Mouse (Mus musculus) embryonic facial prominence, embryonic 10.5 days (tissue): Measurements from ENCODE around the gene Ifna6. TPM values are rescaled to one million over a fixed set of nuclear protein-coding genes. Genes with fewer than 3 reads are reported as not detected.
A peak's percentile ranks its signal among the peaks of the same experiment; 100 is the strongest.
"Not testable (repeated sequence)": the region's sequence is repeated elsewhere in the genome, so short reads cannot be mapped to it uniquely, and the experiment has no call there.

ENCODE experiments used
- DNase-seq: peaks from one replicate; pipeline ENCODE4 v3.0.0-alpha.2; 2017; ENCODE audit warnings: low spot score
- H3K27ac ChIP-seq: fragments of 300-500 bp; sonication (generic); replicated peaks from 2 replicates; pipeline ENCODE4 v1.5.1; 2016; ENCODE audit warnings: mild to moderate bottlenecking
- H3K27me3 ChIP-seq: fragments of 300-500 bp; sonication (generic); replicated peaks from 2 replicates; pipeline ENCODE4 v1.6.1; 2016; ENCODE audit warnings: low read depth, mild to moderate bottlenecking; ENCODE audit not compliant: poor library complexity, severe bottlenecking
- H3K36me3 ChIP-seq: fragments of 300-500 bp; sonication (generic); replicated peaks from 2 replicates; pipeline ENCODE4 v1.6.1; 2016; ENCODE audit warnings: mild to moderate bottlenecking, moderate library complexity
- H3K4me1 ChIP-seq: fragments of 300-500 bp; sonication (generic); 2 replicates; pipeline ENCODE4 v1.6.1; 2016
- H3K4me3 ChIP-seq: fragments of 300-500 bp; sonication (generic); 2 replicates; pipeline ENCODE4 v1.5.1; 2016; ENCODE audit warnings: mild to moderate bottlenecking, moderate library complexity
- H3K9me3 ChIP-seq: fragments of 300-500 bp; sonication (generic); 2 replicates; pipeline ENCODE4 v1.6.1; 2016; ENCODE audit warnings: mild to moderate bottlenecking
- WGBS: fragments of 180-500 bp; shearing (Covaris S2); methylation state at CpG from one replicate; pipeline ENCODE4 v1.1.7; 2016; 5-methylcytosine and 5-hydroxymethylcytosine counted together
- polyA plus RNA-seq: library from polyadenylated mRNA; unstranded; fragments of >200 nt; fragmentation: Nextera tagmentation; extraction: Ambion mirVana; gene quantifications from 2 replicates; pipeline ENCODE4 v1.2.1, GENCODE M21; 2016

Ifna6 gene
- polyA plus RNA-seq, 1 experiment from 2014 or later: not detected

GRCm38 (mm10) chr4:88805761-88806160, 21.5 kb upstream of the Ifna6 start:
- 0% methylated on average over 21 of the region's 34 CpGs for WGBS
- H3K36me3 ChIP-seq, DNase-seq, H3K27ac ChIP-seq, H3K9me3 ChIP-seq, H3K4me1 ChIP-seq: not testable (repeated sequence)
- Histone ChIP-seq H3K27me3 (peaks cover 14% of the 10 kb centered on the region), H3K4me3 (peak overlapping the region; percentile 43; the same call in 1 of the 2 replicates)

GRCm38 (mm10) chr4:88815928-88816327, 11.3 kb upstream of the Ifna6 start, which contains the start of gene Ifna7:
Gene Ifna7, plus strand, starts transcription at chr4:88816228.
- no peaks in the 10 kb centered on the region for H3K9me3 ChIP-seq
- no peaks in the 10 kb centered on the region for H3K36me3 ChIP-seq
- no peak within 1 kb of the TSS for H3K4me3 ChIP-seq
- H3K27me3 ChIP-seq: no peaks in the 10 kb centered on the region; the same call in 1 of the 2 replicates
- H3K4me1 ChIP-seq: no peaks in the 10 kb centered on the region
- H3K27ac ChIP-seq: no peak within 1 kb of the TSS
- DNase-seq: no peak
- WGBS: 68% methylated on average over 3 of the region's 3 CpGs

- Histone ChIP-seq H3K27ac (no peak within 1 kb of the TSS), H3K36me3 (no peaks in the 10 kb centered on the region), H3K4me3 (no peak within 1 kb of the TSS), H3K9me3 (no peaks in the 10 kb centered on the region), H3K27me3 (no peaks in the 10 kb centered on the region), H3K4me1 (no peaks in the 10 kb centered on the region)
- DNase-seq: no peak
- 82% methylated on average over 1 of the region's 1 CpGs for WGBS
Measured at GRCm38 (mm10) chr4:88819659-88820058, 7.6 kb upstream of the Ifna6 start, which contains the start of gene Ifna11. Gene Ifna11, plus strand, starts transcription at chr4:88819959.

DNA sequence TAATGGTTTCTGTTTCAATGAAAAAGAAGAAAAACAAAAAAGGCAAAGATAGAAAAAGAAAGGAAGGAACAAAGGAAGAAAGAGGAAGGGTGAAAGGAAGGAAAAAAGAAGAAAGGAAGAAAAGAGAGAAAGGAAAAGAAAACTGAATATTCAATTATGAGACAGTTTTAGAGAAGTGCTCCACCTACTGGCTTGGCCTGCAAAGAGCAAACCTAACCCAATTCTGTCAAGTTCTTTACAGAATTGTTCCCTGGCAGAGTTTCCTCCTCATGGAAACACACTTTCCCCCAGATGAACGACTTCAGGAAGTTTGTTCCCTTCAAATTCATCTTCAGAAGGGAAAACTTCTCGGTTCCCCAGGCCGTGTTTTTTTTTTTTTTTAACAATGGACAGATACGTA, 4.2 kb upstream of the Ifna6 start:
- no peaks in the 10 kb centered on the region for H3K36me3 ChIP-seq
- WGBS: 27% methylated on average over 4 of the region's 4 CpGs
- H3K4me1 ChIP-seq: no peaks in the 10 kb centered on the region
- H3K4me3 ChIP-seq: no peak overlapping the region
- no peaks in the 10 kb centered on the region for H3K27me3 ChIP-seq
- H3K27ac ChIP-seq: no peak overlapping the region
- H3K9me3 ChIP-seq: no peaks in the 10 kb centered on the region
- no peak for DNase-seq

DNA sequence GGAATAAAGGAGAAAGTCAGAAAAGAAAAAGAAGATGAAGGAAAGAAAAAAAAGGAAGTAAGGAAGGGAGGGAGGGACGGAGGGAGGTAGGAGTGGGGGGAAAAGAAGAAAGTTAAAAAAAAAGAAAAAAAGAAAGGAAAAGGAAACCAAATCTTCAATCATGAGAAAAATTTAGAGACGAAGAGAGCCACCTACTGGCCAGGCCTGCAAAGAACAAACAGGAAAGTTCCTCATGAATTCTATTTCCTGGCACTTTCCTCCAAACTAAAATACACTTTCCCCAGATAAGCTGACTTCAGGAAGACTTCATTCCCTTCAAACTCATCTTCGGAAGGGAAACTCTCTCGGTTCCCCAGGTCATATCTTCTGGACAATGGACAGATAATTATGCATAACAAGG, 3.3 kb downstream of the Ifna6 start:
- Histone ChIP-seq H3K4me3 (no peak overlapping the region), H3K36me3 (no peaks in the 10 kb centered on the region), H3K27me3 (no peaks in the 10 kb centered on the region), H3K27ac (no peak overlapping the region), H3K9me3 (no peaks in the 10 kb centered on the region), H3K4me1 (no peaks in the 10 kb centered on the region)
- peak; percentile 22 for DNase-seq
- 31% methylated on average over 4 of the region's 4 CpGs for WGBS

GRCm38 (mm10) chr4:88835225-88835624, 8.0 kb downstream of the Ifna6 start, which contains the start of gene Ifna5:
Gene Ifna5, plus strand, starts transcription at chr4:88835525.
- 74% methylated on average over 1 of the region's 1 CpGs for WGBS
- H3K4me1 ChIP-seq, H3K27me3 ChIP-seq, H3K4me3 ChIP-seq, H3K36me3 ChIP-seq, H3K27ac ChIP-seq, DNase-seq, H3K9me3 ChIP-seq: not testable (repeated sequence)

DNA sequence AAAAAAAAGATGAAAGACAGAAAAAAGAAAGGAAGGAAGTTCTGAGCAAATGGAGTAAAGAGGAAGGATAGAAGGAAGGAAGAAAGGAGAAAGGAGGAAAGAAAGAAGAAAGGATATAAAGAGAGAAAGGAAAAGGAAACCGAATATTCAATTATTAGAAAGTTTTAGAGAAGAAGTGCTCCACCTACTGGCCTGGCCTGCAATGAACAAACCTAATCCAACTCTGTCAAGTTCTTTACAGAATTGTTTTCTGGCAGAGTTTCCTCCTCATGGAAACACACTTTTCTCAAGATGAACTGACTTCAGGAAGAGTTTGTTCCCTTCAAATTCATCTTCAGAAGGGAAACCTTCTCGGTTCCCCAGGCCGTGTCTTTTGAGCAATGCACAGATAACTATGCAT, 11.6 kb downstream of the Ifna6 start:
- WGBS: 38% methylated on average over 3 of the region's 3 CpGs
- DNase-seq: no peak
- no peaks in the 10 kb centered on the region for H3K36me3 ChIP-seq

GRCm38 (mm10) chr4:88840058-88840457, 12.8 kb downstream of the Ifna6 start:
- no peak for DNase-seq
- no peak overlapping the region for H3K4me3 ChIP-seq
- 84% methylated on average over 3 of the region's 3 CpGs for WGBS

More for the DNA sequence above, 11.6 kb downstream of the Ifna6 start:
- no peaks in the 10 kb centered on the region for H3K27me3 ChIP-seq
- H3K27ac ChIP-seq: no peak overlapping the region
- no peaks in the 10 kb centered on the region for H3K9me3 ChIP-seq
- H3K4me3 ChIP-seq: no peak overlapping the region
- H3K4me1 ChIP-seq: peaks cover 6% of the 10 kb centered on the region

DNA sequence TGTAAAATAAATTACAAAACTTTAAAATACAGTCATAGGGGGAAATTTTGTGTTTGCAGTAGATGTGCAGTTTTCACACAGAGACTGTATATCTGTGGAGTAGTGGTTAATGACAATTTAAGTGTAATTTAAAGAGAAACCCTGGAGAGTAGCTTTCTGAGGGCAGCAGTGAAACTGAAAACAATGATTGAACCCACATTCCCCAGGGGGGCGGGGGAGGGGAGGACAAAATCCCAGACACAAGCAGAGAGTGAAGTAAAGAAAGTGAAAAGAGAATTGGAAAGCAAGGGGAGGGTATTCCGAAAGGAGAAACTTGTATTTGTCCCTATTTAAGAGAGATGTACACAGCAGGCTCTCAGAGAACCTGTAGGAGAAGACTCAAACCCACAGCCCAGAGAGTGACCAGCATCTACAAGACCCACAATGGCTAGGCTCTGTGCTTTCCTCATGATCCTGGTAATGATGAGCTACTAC, 14.3 kb downstream of the Ifna6 start, which contains the start of gene Ifna4:
Gene Ifna4 (plus strand): TSS at position 424 of the 474 bp plus-strand sequence.
- no peaks in the 10 kb centered on the region for H3K27me3 ChIP-seq
- no peak within 1 kb of the TSS for H3K27ac ChIP-seq
- no peaks in the 10 kb centered on the region for H3K36me3 ChIP-seq
- peaks cover 6% of the 10 kb centered on the region for H3K4me1 ChIP-seq
- 40% methylated on average over 2 of the region's 2 CpGs for WGBS
- no peak for DNase-seq
- H3K9me3 ChIP-seq: no peaks in the 10 kb centered on the region
- no peak within 1 kb of the TSS for H3K4me3 ChIP-seq

More at GRCm38 (mm10) chr4:88840058-88840457, 12.8 kb downstream of the Ifna6 start:
- no peaks in the 10 kb centered on the region for H3K27me3 ChIP-seq
- no peaks in the 10 kb centered on the region for H3K36me3 ChIP-seq
- H3K4me1 ChIP-seq: peaks cover 6% of the 10 kb centered on the region
- H3K27ac ChIP-seq: no peak overlapping the region
- H3K9me3 ChIP-seq: no peaks in the 10 kb centered on the region

- no peak overlapping the region for H3K4me3 ChIP-seq
- no peaks in the 10 kb centered on the region for H3K27me3 ChIP-seq
- H3K9me3 ChIP-seq: no peaks in the 10 kb centered on the region
- WGBS: 54% methylated on average over 2 of the region's 2 CpGs
- DNase-seq: no peak
- no peak overlapping the region for H3K27ac ChIP-seq
- no peaks in the 10 kb centered on the region for H3K36me3 ChIP-seq
- peaks cover 6% of the 10 kb centered on the region for H3K4me1 ChIP-seq
Measured at GRCm38 (mm10) chr4:88845334-88845733, 18.1 kb downstream of the Ifna6 start.

GRCm38 (mm10) chr4:88849698-88850097, 22.5 kb downstream of the Ifna6 start, which contains the start of gene Ifna1:
Gene Ifna1, plus strand, starts transcription at chr4:88850087.
- Histone ChIP-seq H3K27me3 (no peaks in the 10 kb centered on the region), H3K27ac (no peak within 1 kb of the TSS), H3K9me3 (no peaks in the 10 kb centered on the region), H3K36me3 (no peaks in the 10 kb centered on the region), H3K4me3 (no peak within 1 kb of the TSS), H3K4me1 (0 out of 2 replicates have a peak, but pooled peaks cover 3% of the 10 kb centered on the region)
- 78% methylated on average over 1 of the region's 1 CpGs for WGBS
- DNase-seq: no peak

DNA sequence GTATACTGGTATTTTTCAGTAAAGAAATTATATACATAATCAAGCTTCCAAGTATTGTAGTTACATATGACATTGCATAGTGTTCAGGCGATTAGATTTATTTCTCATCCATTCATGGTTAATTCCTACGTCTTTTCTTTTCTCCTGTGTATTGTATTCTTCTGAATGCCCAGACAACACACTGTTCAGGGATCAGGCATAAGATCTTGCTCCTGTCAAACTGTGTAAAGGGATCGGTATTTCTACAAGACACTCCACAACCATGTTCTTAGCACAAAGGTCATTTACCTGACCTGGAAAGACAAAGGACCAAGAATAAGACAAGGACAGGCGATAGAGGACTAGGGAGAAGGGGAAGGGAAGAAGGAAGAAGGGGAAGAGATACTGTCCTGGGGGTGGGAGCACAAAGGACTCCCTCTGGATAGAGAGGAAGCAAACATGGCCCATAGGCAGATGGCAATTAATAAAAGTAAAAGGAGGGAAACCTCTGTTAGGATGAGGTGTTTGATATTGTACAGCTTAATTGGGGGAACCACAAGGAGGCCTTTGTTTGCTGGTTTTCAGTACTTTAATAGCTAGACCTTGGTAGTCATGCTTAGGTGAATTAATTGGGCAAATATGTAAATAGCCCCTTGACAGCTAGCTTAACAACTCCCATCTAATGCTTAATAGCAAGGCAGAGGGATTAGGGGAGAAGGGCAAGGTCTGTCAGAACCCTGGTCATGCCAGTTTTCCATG, 24.0 kb downstream of the Ifna6 start:
- DNase-seq: no peak
- 59% methylated on average over 4 of the region's 4 CpGs for WGBS
- no peak overlapping the region for H3K27ac ChIP-seq

GRCm38 (mm10) chr4:88859214-88859613, 32.0 kb downstream of the Ifna6 start:
- Histone ChIP-seq H3K9me3 (no peaks in the 10 kb centered on the region), H3K27me3 (peaks cover 22% of the 10 kb centered on the region), H3K4me3 (no peak overlapping the region), H3K36me3 (no peaks in the 10 kb centered on the region), H3K27ac (no peak overlapping the region), H3K4me1 (peaks cover 12% of the 10 kb centered on the region)
- no peak for DNase-seq

More for the DNA sequence above, 24.0 kb downstream of the Ifna6 start:
- Histone ChIP-seq H3K36me3 (no peaks in the 10 kb centered on the region), H3K9me3 (no peaks in the 10 kb centered on the region), H3K4me1 (0 out of 2 replicates have a peak, but pooled peaks cover 3% of the 10 kb centered on the region), H3K4me3 (no peak overlapping the region), H3K27me3 (no peaks in the 10 kb centered on the region)
